Mouse (Mus musculus) granulocyte monocyte progenitor cell, adult 5-6 weeks (primary cell): ENCODE data around the gene Map3k13. TPM values are rescaled to one million over a fixed set of nuclear protein-coding genes. Genes with fewer than 3 reads are reported as not detected.

Source experiments
- total RNA-seq, 2 experiments: library from RNA; stranded (forward) in 1 of 2; stranded (reverse) in 1 of 2; fragments of 200-712, 200-1000 nt in 1 of 2; fragments of >200 nt in 1 of 2; fragmentation: Nextera tagmentation in 1 of 2; gene quantifications; 2 replicates each; pipeline ENCODE4 v1.2.3; 2014 to 2017

Gene Map3k13
- total RNA-seq, 2 experiments from 2014 or later = not detected

Other genes with a start within 250 kb of the Map3k13 start
- gene 2510009E07Rik, start 99.7 kb upstream of the Map3k13 start, total RNA-seq (2014; fragmentation: Nextera tagmentation) = 0.51 and 1.5 TPM in 2 replicates
- gene 2510009E07Rik, start 99.7 kb upstream of the Map3k13 start, total RNA-seq (2017) = 0.13 and 0.52 TPM in 2 replicates
- gene Ehhadh, start 6.5 kb upstream of the Map3k13 start, total RNA-seq (2014; fragmentation: Nextera tagmentation) = 1.8 and 5.1 TPM in 2 replicates
- 2.2 and 2.8 TPM in 2 replicates for gene Ehhadh, start 6.5 kb upstream of the Map3k13 start, total RNA-seq (2017)
- gene Tmem41a, start 153.2 kb downstream of the Map3k13 start, total RNA-seq (2014; fragmentation: Nextera tagmentation) = 22.0 and 24.7 TPM in 2 replicates
- gene Tmem41a, start 153.2 kb downstream of the Map3k13 start, total RNA-seq (2017) = 9.7 and 11.0 TPM in 2 replicates
- 0.53 TPM in 1 of 2 replicates, not detected in the other for gene Liph, start 201.3 kb downstream of the Map3k13 start, total RNA-seq (2014; fragmentation: Nextera tagmentation)
- gene Liph, start 201.3 kb downstream of the Map3k13 start, total RNA-seq (2017) = not detected in 2 replicates
- 37.0 and 40.1 TPM in 2 replicates for gene Senp2, start 215.1 kb downstream of the Map3k13 start, total RNA-seq (2014; fragmentation: Nextera tagmentation)
- 30.1 and 44.9 TPM in 2 replicates for gene Senp2, start 215.1 kb downstream of the Map3k13 start, total RNA-seq (2017)